Mouse (Mus musculus) neutrophil, adult 83 days (primary cell): ENCODE results near the gene Trim30b. TPM values are rescaled to one million over a fixed set of nuclear protein-coding genes. Genes with fewer than 3 reads are reported as not detected.

Experiments used
- total RNA-seq, 2 experiments: library from RNA; stranded (reverse); gene quantifications; one replicate each; pipeline ENCODE4 v1.2.4; 2023

The Trim30b gene
- total RNA-seq = 10 to 100 TPM; 50.6 to 69.0 TPM

GRCm38 (mm10) chr7:104369736-104370414 is at the start of gene Trim30b:
TSS of gene Trim30b (minus strand) at chr7:104369884.

DNA sequence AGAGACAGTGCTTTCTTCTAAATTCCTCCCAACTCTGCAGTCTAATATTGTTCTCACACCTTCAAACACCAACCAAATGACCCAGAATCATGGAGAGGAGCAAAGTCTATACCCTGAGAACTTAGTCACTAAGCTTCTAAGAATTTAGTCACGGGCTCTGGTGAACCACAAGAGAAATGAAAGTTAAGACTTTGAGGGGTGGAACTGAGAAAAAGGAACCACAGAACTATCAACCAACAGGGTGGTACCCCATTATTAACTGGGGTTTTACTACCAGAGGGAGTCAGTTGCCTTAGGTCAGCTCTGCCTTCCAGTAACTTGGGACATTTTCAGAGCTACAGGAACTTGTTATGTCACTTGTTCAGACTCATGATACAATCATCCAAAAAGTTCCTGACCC is 31.0 kb upstream of the Trim30b start, which contains the start of gene Trim30c:
Gene Trim30c (minus strand): TSS at position 140 of the 400 bp plus-strand sequence.

DNA sequence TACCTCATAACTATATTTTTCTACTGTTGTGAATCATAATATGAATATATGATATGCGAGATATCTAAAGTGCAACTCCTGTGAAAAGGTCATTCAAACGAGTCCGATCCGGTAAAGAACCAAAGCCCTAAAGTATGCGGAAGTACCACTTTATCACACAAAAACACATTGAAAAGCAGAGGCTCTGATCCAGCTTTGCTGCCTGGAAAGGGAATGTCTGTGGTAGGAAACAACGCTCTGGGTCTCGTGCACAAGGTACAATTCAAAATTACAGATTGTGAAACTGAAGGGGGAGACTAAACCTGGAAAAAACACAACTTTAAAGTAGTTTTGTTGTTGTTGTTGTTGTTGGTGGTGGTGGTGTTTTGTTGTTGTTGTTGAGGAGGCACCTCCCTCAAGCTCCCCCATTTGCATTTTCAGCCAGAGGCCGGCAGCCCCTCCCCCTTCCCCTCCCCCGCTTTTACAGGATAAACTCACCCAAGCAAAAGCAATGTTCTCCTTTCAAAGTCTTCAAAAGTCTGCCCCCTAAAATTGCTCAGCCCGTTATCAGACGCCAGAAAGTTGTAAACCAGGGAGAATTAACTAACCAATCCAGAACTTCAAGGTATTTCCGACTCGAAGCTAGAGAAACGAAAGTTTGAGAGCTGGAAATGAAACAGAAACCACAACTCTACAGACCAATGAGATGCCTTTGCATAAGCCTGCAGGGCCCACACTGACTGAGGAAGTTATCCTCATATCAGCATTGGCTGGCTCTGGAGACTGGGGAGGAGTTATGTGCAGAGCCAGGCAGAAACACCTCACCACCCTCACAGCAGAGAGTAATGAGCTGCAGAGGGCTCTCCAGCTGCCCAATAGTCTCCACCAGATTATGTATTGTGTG is 16.7 kb downstream of the Trim30b start, which contains the start of gene Trim12c:
Gene Trim12c (minus strand): TSS at position 646 of the 883 bp plus-strand sequence.

DNA sequence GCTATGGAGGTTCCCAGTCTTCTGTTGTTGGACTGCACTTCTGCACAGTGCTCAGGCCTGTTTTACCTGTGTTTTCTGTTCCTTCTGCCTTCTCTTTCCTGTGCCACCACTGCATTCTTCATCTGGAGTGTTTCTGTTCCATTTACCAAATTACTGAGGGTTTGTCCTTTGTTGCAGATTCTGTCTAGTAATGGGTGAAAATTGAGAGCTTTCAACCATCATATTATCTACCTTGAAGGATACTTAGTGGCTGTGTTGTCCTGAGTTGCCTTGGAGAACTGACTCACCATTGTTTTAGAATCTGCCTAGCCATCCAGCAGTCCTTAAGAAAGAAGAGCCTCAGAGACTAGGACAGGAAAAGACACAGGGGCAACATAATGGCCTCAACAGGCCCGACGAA is 40.5 kb downstream of the Trim30b start, which contains the start of gene Trim34b:
Gene Trim34b (plus strand): TSS at position 301 of the 400 bp plus-strand sequence.

DNA sequence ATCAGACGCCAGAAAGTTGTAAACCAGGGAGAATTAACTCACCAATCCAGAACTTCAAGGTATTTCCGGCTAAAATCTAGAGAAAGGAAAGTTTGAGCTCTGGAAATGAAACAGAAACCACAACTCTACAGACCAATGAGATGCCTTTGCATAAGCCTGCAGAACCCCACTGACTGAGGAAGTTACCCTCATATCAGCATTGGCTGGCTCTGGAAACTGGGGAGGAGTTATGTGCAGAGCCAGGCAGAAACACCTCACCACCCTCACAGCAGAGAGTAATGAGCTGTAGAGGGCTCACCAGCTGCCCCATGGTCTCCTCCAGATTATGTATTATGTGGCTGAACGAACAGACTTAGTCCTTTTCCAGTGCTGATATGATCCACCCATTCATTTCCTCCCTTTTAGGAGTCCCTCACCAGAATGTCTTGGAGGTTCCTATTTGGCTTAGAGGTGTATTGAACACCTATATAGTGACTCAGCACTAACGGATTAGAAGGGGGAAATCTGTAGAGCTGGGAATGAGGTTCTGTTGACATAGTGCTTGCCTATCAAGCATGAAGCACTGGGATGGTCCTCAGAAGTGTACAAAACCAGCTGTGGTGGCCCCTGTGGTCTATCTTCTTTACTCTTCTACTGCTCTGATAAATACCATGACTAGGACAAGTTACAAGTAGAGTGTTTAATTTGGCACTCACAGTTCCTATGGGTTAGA is 54.2 kb downstream of the Trim30b start, which contains the start of gene Trim12a:
Gene Trim12a (minus strand): TSS at position 98 of the 712 bp plus-strand sequence.

Other genes with a start within 250 kb of the Trim30b start
- not detected for gene Ubqln5, start 240.1 kb downstream of the Trim30b start, total RNA-seq
- not detected for gene Olfr643, start 232.5 kb downstream of the Trim30b start, total RNA-seq
- gene Ubqln3, start 226.6 kb downstream of the Trim30b start, total RNA-seq = not detected
- gene Ubqlnl, start 219.3 kb downstream of the Trim30b start, total RNA-seq = not detected
- gene Olfm5, start 205.1 kb downstream of the Trim30b start, total RNA-seq = not detected
- gene Olfr648, start 186.5 kb downstream of the Trim30b start, total RNA-seq = under 1 TPM; 0.13 to 0.22 TPM
- gene Olfr649, start 173.9 kb downstream of the Trim30b start, total RNA-seq = not detected
- 1 to 10 TPM; 1.6 TPM for gene Trim6, start 151.1 kb downstream of the Trim30b start, total RNA-seq
- 10 to 100 TPM; 13.9 to 19.6 TPM for gene Trim34a, start 125.4 kb downstream of the Trim30b start, total RNA-seq
- 10 to 100 TPM; 11.2 to 12.9 TPM for gene Trim5, start 81.8 kb downstream of the Trim30b start, total RNA-seq
- gene Trim12a, start 54.4 kb downstream of the Trim30b start, total RNA-seq = 10 to 100 TPM; 47.0 to 57.4 TPM
- under 1 TPM; 0.68 to 0.79 TPM for gene Trim34b, start 40.4 kb downstream of the Trim30b start, total RNA-seq
- gene Trim12c, start 16.5 kb downstream of the Trim30b start, total RNA-seq = 10 to 100 TPM; 26.0 to 29.6 TPM
- gene Trim30c, start 31.0 kb upstream of the Trim30b start, total RNA-seq = under 1 TPM; 0.33 to 0.86 TPM
- gene Trim30a, start 95.3 kb upstream of the Trim30b start, total RNA-seq = 10 to 100 TPM; 40.5 to 56.3 TPM
- 10 to 100 TPM in 1 of 2 experiments, 1 to 10 TPM in 1; 8.4 to 13.4 TPM for gene Trim30d, start 138.0 kb upstream of the Trim30b start, total RNA-seq
- not detected for gene Olfr651, start 180.2 kb upstream of the Trim30b start, total RNA-seq
- gene Olfr652, start 191.0 kb upstream of the Trim30b start, total RNA-seq = not detected
- gene Olfr653, start 207.4 kb upstream of the Trim30b start, total RNA-seq = not detected
- gene Olfr654, start 217.1 kb upstream of the Trim30b start, total RNA-seq = not detected
- gene Olfr655, start 231.9 kb upstream of the Trim30b start, total RNA-seq = not detected
- not detected for gene Olfr656, start 244.1 kb upstream of the Trim30b start, total RNA-seq